Mouse (Mus musculus): Measurements from ENCODE around the gene Ppp1r3d.

DNA sequence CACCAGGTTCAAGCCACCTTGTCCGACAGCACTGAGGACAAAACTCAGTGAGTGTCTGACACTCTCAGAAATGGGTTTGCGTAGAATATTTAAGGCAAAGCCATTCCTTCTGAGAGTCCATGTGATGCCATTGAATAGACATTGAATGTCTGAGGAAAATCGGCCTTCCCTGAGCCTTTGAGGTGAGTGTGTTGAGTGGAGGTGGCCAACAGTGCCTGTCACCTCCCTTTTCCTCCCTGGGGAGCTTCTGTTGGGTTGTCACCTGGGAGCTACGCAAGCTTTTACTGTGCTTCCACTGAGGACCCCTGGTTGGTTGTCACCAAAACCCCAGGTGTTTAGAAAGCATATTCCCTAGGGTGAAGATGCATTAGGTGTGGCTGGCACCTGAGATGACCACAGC lies 14.4 kb upstream of the Ppp1r3d start:
- TF ChIP-seq CTCF (IDR thresholded peaks at IDR 0.05; ENCODE audit: low read depth) (no peak), EP300 (IDR thresholded peaks at IDR 0.05; ENCODE audit: low read depth) (no peak)

Data from liver, postnatal 0 days (tissue).